In the genomic region with DNA sequence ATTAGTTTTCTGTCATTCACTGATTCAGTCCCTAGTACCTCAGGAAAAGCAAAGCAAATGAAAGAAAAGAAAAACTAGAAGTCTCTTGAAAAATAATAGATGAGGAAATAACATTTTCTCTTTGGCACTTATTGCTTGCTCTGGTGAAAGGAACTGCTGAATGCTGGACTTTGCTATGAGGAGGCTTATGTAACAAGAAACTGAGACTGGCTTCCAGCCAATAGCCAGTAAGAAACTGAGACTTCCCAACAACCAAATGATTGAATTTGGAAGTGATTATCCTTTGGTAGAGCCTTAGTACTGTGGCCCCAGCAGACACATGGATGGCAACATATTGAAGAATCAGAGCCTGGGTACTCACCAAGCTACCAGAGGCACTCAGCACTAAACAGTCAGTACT, we compare ENCODE assay signal across 22 mouse cellular contexts. TPM values are rescaled to one million over a fixed set of nuclear protein-coding genes. Genes with fewer than 3 reads are reported as not detected.
DNase-seq lines count a peak whose midpoint lies in the region; ATAC-seq and TF ChIP-seq lines count a peak whose summit lies in the region.
"Had no signal": no experiment of that assay in that cellular context is flagged by ENCODE, and none has a peak within 500 bp of the region (broad histone marks: within the 10 kb centered on the region; RNA-seq: fewer than 3 reads in every experiment).

No protein-coding gene starts in this region.

- DNase-seq in gastrocnemius, adult 18-20 months (ENCODE audit: low spot score), result peak; percentile 1
- DNase-seq in gastrocnemius, postnatal 36 days, result no peak
- peak; percentile 30 for DNase-seq in lung, embryonic 14.5 days
- no peak for DNase-seq in lung, postnatal 4 days
- peak; percentile 48 to 56 for DNase-seq in kidney, postnatal 36 days
- DNase-seq in spleen, postnatal 14 days (ENCODE audit: low spot score in 2 of 2), result no peak
- DNase-seq: cerebellum, adult 9-10 months; heart, adult 11 months; thymus, postnatal 36 days had no signal

- no peak for TF ChIP-seq POLR2A in bone marrow macrophage, adult 2 months (IDR thresholded peaks at IDR 0.05; ENCODE audit: borderline replicate concordance, low read depth, low read length)

- H3K36me3 ChIP-seq in lung, embryonic 14.5 days (ENCODE audit: insufficient read depth), result no peaks in the 10 kb centered on the region
- H3K36me3 ChIP-seq: hindbrain, embryonic 15.5 days; liver, embryonic 15.5 days had no signal

- H3K9me3 ChIP-seq in lung, embryonic 14.5 days (ENCODE audit: low read depth, low read length), result no peaks in the 10 kb centered on the region
- H3K9me3 ChIP-seq: hindbrain, embryonic 15.5 days; liver, embryonic 15.5 days had no signal

- H3K4me2 ChIP-seq in lung, embryonic 14.5 days, result no peak overlapping the region
- H3K4me2 ChIP-seq: hindbrain, embryonic 15.5 days; liver, embryonic 15.5 days had no signal

- ATAC-seq in lung, embryonic 14.5 days (ENCODE audit: insufficient read depth), result no peak
- no peak for ATAC-seq in megakaryocyte-erythroid progenitor cell, adult 5-6 weeks (replicated peaks; ENCODE audit: low FRiP score, low TSS enrichment, poor library complexity, severe bottlenecking)
- ATAC-seq: forebrain, embryonic 14.5 days had no signal

- no peaks in the 10 kb centered on the region for H3K4me1 ChIP-seq in lung, embryonic 14.5 days (ENCODE audit: insufficient read depth)
- 0 out of 2 replicates have a peak, but pooled peaks cover 2% of the 10 kb centered on the region for H3K4me1 ChIP-seq in bone marrow macrophage, adult 2 months (ENCODE audit: control insufficient read depth, insufficient read depth, low read length)
- H3K4me1 ChIP-seq: hindbrain, embryonic 15.5 days; liver, embryonic 15.5 days had no signal

- no peak overlapping the region for H3K27ac ChIP-seq in lung, embryonic 14.5 days (ENCODE audit: low read depth)
- H3K27ac ChIP-seq in bone marrow macrophage, adult 2 months (ENCODE audit: insufficient read depth, low read depth, low read length), result peak overlapping the region; percentile 55; the same call in 1 of the 2 replicates
- H3K27ac ChIP-seq: hindbrain, embryonic 15.5 days; kidney, postnatal 0 days; liver, embryonic 15.5 days had no signal

- no peak for TF ChIP-seq CTCF in lung, embryonic 14.5 days (IDR thresholded peaks at IDR 0.05; ENCODE audit: low read depth)
- no peak for TF ChIP-seq CTCF in bone marrow macrophage, adult 2 months (IDR thresholded peaks at IDR 0.05; ENCODE audit: low read depth, low read length)

- H3K4me3 ChIP-seq in lung, embryonic 14.5 days (ENCODE audit: low read depth, low read length), result no peak overlapping the region
- no peak overlapping the region for H3K4me3 ChIP-seq in bone marrow macrophage, adult 2 months (ENCODE audit: insufficient read depth, low read length)
- H3K4me3 ChIP-seq: hindbrain, embryonic 15.5 days; liver, embryonic 15.5 days had no signal

- intact Hi-C loops in gastrocnemius, postnatal 36 days (cut with DNase I), result no loop called here

- H3K9ac ChIP-seq in lung, embryonic 14.5 days, result no peak overlapping the region
- H3K9ac ChIP-seq: hindbrain, embryonic 15.5 days; liver, embryonic 15.5 days had no signal

- no peaks in the 10 kb centered on the region for H3K27me3 ChIP-seq in lung, embryonic 14.5 days (ENCODE audit: insufficient read depth, low read length)
- H3K27me3 ChIP-seq: hindbrain, embryonic 15.5 days; liver, embryonic 15.5 days had no signal

RNA-seq across cellular contexts. Expression of gene Cypt1, which starts 35.8 kb away (rescaled TPM):
- not detected for total RNA-seq in gastrocnemius, adult 18-20 months (2021)
- not detected for total RNA-seq in gastrocnemius, postnatal 36 days (2021)
- polyA plus RNA-seq in lung, embryonic 14.5 days (2014; fragmentation: Nextera tagmentation; extraction: Ambion mirVana), result not detected in 2 replicates
- not detected in 2 replicates for polyA plus RNA-seq in bone marrow macrophage, adult 2 months (2012; ENCODE audit: insufficient read depth, insufficient read length, missing spikeins)
- not detected in 2 replicates for total RNA-seq in megakaryocyte-erythroid progenitor cell, adult 5-6 weeks (2014; fragmentation: Nextera tagmentation)
- total RNA-seq in megakaryocyte-erythroid progenitor cell, adult 5-6 weeks (2017), result not detected in 2 replicates
- total RNA-seq: adrenal gland, adult 18-20 months; layer of hippocampus, postnatal 36 days; monocyte, adult 5-6 weeks had no signal
- polyA plus RNA-seq: forebrain, embryonic 14.5 days; heart, embryonic 16.5 days; hindbrain, embryonic 15.5 days; kidney, postnatal 0 days; limb, embryonic 11.5 days; liver, embryonic 15.5 days; neural tube, embryonic 14.5 days; spleen, adult 2 months had no signal

Comparison
In these comparisons a context has a peak if more than half of its experiments do, and no peak if none do; other contexts are left out.
1. DNase-seq: peak in gastrocnemius, adult 18-20 months (single experiment), lung, embryonic 14.5 days (single experiment) and kidney, postnatal 36 days (2 of 2); none in gastrocnemius, postnatal 36 days (0 of 2), lung, postnatal 4 days (0 of 2) and spleen, postnatal 14 days (0 of 2).